Mouse (Mus musculus): ENCODE data around the gene Thsd1. TPM values are rescaled to one million over a fixed set of nuclear protein-coding genes. Genes with fewer than 3 reads are reported as not detected.

Gene Thsd1
- polyA plus RNA-seq, 1 experiment from 2014 or later, result 30.8 TPM

GRCm38 (mm10) chr8:22226361-22226760 is 752 bp upstream of the Thsd1 start:
- Histone ChIP-seq H3K9ac (no peak overlapping the region), H3K9me3 (no peaks in the 10 kb centered on the region), H3K27ac (no peak overlapping the region), H3K27me3 (no peaks in the 10 kb centered on the region), H3K36me3 (peaks cover 13% of the 10 kb centered on the region; the same call in 1 of the 2 replicates), H3K4me2 (peak overlapping the region; percentile 91), H3K4me3 (no peak overlapping the region), H3K4me1 (peaks cover 7% of the 10 kb centered on the region; the same call in 1 of the 2 replicates)
- no peak for ATAC-seq (ENCODE audit: borderline replicate concordance, extremely low read depth, low FRiP score, low TSS enrichment)
- WGBS, result 45% methylated on average over 8 of the region's 8 CpGs

GRCm38 (mm10) chr8:22228621-22229020 is 1.5 kb downstream of the Thsd1 start:
- peak overlapping the region; percentile 91 for H3K4me2 ChIP-seq
- WGBS, result 39% methylated on average over 7 of the region's 7 CpGs
- peaks cover 7% of the 10 kb centered on the region; the same call in 1 of the 2 replicates for H3K4me1 ChIP-seq
- H3K27me3 ChIP-seq, result no peaks in the 10 kb centered on the region
- peak overlapping the region; percentile 41 for H3K27ac ChIP-seq
- H3K4me3 ChIP-seq, result peak overlapping the region; percentile 57
- no peak for ATAC-seq (ENCODE audit: borderline replicate concordance, extremely low read depth, low FRiP score, low TSS enrichment)
- H3K9ac ChIP-seq, result peak overlapping the region; percentile 12; the same call in 1 of the 2 replicates
- H3K9me3 ChIP-seq, result no peaks in the 10 kb centered on the region
- H3K36me3 ChIP-seq, result no peaks in the 10 kb centered on the region

- Histone ChIP-seq H3K4me2 (no peak overlapping the region), H3K4me3 (no peak overlapping the region), H3K27ac (no peak overlapping the region), H3K9ac (no peak overlapping the region), H3K27me3 (no peaks in the 10 kb centered on the region), H3K9me3 (no peaks in the 10 kb centered on the region), H3K36me3 (no peaks in the 10 kb centered on the region), H3K4me1 (no peaks in the 10 kb centered on the region)
- no peak for ATAC-seq (ENCODE audit: borderline replicate concordance, extremely low read depth, low FRiP score, low TSS enrichment)
- 86% methylated on average over 9 of the region's 9 CpGs for WGBS
These were observed 15.9 kb downstream of the Thsd1 start for GRCm38 (mm10) chr8:22242986-22243385.

GRCm38 (mm10) chr8:22245663-22246062 is 18.6 kb downstream of the Thsd1 start:
- WGBS, result 49% methylated on average over 1 of the region's 1 CpGs
- Histone ChIP-seq H3K4me2 (no peak overlapping the region), H3K4me1 (no peaks in the 10 kb centered on the region), H3K27ac (no peak overlapping the region), H3K27me3 (no peaks in the 10 kb centered on the region), H3K9me3 (no peaks in the 10 kb centered on the region), H3K36me3 (no peaks in the 10 kb centered on the region), H3K9ac (no peak overlapping the region), H3K4me3 (no peak overlapping the region)
- no peak for ATAC-seq (ENCODE audit: borderline replicate concordance, extremely low read depth, low FRiP score, low TSS enrichment)

- Histone ChIP-seq H3K4me1 (no peaks in the 10 kb centered on the region), H3K4me3 (no peak overlapping the region), H3K36me3 (no peaks in the 10 kb centered on the region; the same call in 1 of the 2 replicates), H3K4me2 (no peak overlapping the region), H3K27me3 (no peaks in the 10 kb centered on the region), H3K9ac (no peak overlapping the region), H3K9me3 (no peaks in the 10 kb centered on the region), H3K27ac (no peak overlapping the region)
- 87% methylated on average over 12 of the region's 12 CpGs for WGBS
- ATAC-seq (ENCODE audit: borderline replicate concordance, extremely low read depth, low FRiP score, low TSS enrichment), result no peak
These were observed 20.8 kb downstream of the Thsd1 start for GRCm38 (mm10) chr8:22247956-22248355.

GRCm38 (mm10) chr8:22249080-22249479 is 22.0 kb downstream of the Thsd1 start:
- Histone ChIP-seq H3K9me3 (no peaks in the 10 kb centered on the region), H3K36me3 (no peaks in the 10 kb centered on the region; the same call in 1 of the 2 replicates), H3K27me3 (no peaks in the 10 kb centered on the region), H3K4me2 (no peak overlapping the region), H3K4me1 (no peaks in the 10 kb centered on the region), H3K4me3 (no peak overlapping the region), H3K27ac (no peak overlapping the region), H3K9ac (no peak overlapping the region)
- no peak for ATAC-seq (ENCODE audit: borderline replicate concordance, extremely low read depth, low FRiP score, low TSS enrichment)
- 60% methylated on average over 9 of the region's 9 CpGs for WGBS

- H3K27ac ChIP-seq, result no peak overlapping the region
These were observed 31.9 kb downstream of the Thsd1 start for GRCm38 (mm10) chr8:22258946-22259450.

GRCm38 (mm10) chr8:22259531-22259930 is 32.4 kb downstream of the Thsd1 start:
- Histone ChIP-seq H3K9ac (no peak overlapping the region), H3K36me3 (no peaks in the 10 kb centered on the region), H3K9me3 (no peaks in the 10 kb centered on the region), H3K4me2 (no peak overlapping the region), H3K27ac (no peak overlapping the region), H3K27me3 (no peaks in the 10 kb centered on the region), H3K4me1 (0 out of 2 replicates have a peak, but pooled peaks cover 4% of the 10 kb centered on the region), H3K4me3 (no peak overlapping the region)
- no peak for ATAC-seq (ENCODE audit: borderline replicate concordance, extremely low read depth, low FRiP score, low TSS enrichment)
- 77% methylated on average over 12 of the region's 12 CpGs for WGBS

More at GRCm38 (mm10) chr8:22258946-22259450, 31.9 kb downstream of the Thsd1 start:
- Histone ChIP-seq H3K36me3 (no peaks in the 10 kb centered on the region), H3K4me1 (0 out of 2 replicates have a peak, but pooled peaks cover 4% of the 10 kb centered on the region), H3K9ac (no peak overlapping the region), H3K4me2 (no peak overlapping the region), H3K27me3 (no peaks in the 10 kb centered on the region), H3K4me3 (no peak overlapping the region), H3K9me3 (no peaks in the 10 kb centered on the region)
- WGBS, result 74% methylated on average over 18 of the region's 18 CpGs
- no peak for ATAC-seq (ENCODE audit: borderline replicate concordance, extremely low read depth, low FRiP score, low TSS enrichment)

GRCm38 (mm10) chr8:22260091-22260722 is 33.1 kb downstream of the Thsd1 start:
- no peak overlapping the region for H3K4me2 ChIP-seq
- no peak overlapping the region for H3K4me3 ChIP-seq
- H3K36me3 ChIP-seq, result no peaks in the 10 kb centered on the region
- 15% methylated on average over 9 of the region's 9 CpGs for WGBS
- 0 out of 2 replicates have a peak, but pooled peaks cover 4% of the 10 kb centered on the region for H3K4me1 ChIP-seq
- no peaks in the 10 kb centered on the region for H3K9me3 ChIP-seq
- peak overlapping the region; percentile 32; the same call in 1 of the 2 replicates for H3K27ac ChIP-seq
- H3K9ac ChIP-seq, result no peak overlapping the region
- no peaks in the 10 kb centered on the region for H3K27me3 ChIP-seq
- ATAC-seq (ENCODE audit: borderline replicate concordance, extremely low read depth, low FRiP score, low TSS enrichment), result 0 out of 2 replicates have a peak, but pooled peaks have one; percentile 36

GRCm38 (mm10) chr8:22262267-22262666 is 35.2 kb downstream of the Thsd1 start:
- H3K4me2 ChIP-seq, result no peak overlapping the region
- H3K27ac ChIP-seq, result no peak overlapping the region
- no peak overlapping the region for H3K9ac ChIP-seq
- H3K36me3 ChIP-seq, result no peaks in the 10 kb centered on the region
- no peak for ATAC-seq (ENCODE audit: borderline replicate concordance, extremely low read depth, low FRiP score, low TSS enrichment)
- H3K4me3 ChIP-seq, result no peak overlapping the region
- no peaks in the 10 kb centered on the region for H3K27me3 ChIP-seq
- 0 out of 2 replicates have a peak, but pooled peaks cover 4% of the 10 kb centered on the region for H3K4me1 ChIP-seq
- 80% methylated on average over 3 of the region's 3 CpGs for WGBS
- H3K9me3 ChIP-seq, result no peaks in the 10 kb centered on the region

GRCm38 (mm10) chr8:22264292-22264691 is 37.2 kb downstream of the Thsd1 start:
- H3K4me2 ChIP-seq, result no peak overlapping the region
- WGBS, result 77% methylated on average over 6 of the region's 6 CpGs
- no peak overlapping the region for H3K9ac ChIP-seq
- no peaks in the 10 kb centered on the region for H3K9me3 ChIP-seq
- 0 out of 2 replicates have a peak, but pooled peaks cover 4% of the 10 kb centered on the region for H3K4me1 ChIP-seq
- no peak overlapping the region for H3K27ac ChIP-seq
- H3K36me3 ChIP-seq, result no peaks in the 10 kb centered on the region
- no peak for ATAC-seq (ENCODE audit: borderline replicate concordance, extremely low read depth, low FRiP score, low TSS enrichment)
- no peaks in the 10 kb centered on the region for H3K27me3 ChIP-seq
- no peak overlapping the region for H3K4me3 ChIP-seq

- H3K27me3 ChIP-seq, result no peaks in the 10 kb centered on the region
- H3K4me2 ChIP-seq, result no peak overlapping the region
- H3K9me3 ChIP-seq, result no peaks in the 10 kb centered on the region
- H3K27ac ChIP-seq, result no peak overlapping the region
- H3K36me3 ChIP-seq, result no peaks in the 10 kb centered on the region
- WGBS, result 80% methylated on average over 6 of the region's 6 CpGs
- no peak overlapping the region for H3K4me3 ChIP-seq
- ATAC-seq (ENCODE audit: borderline replicate concordance, extremely low read depth, low FRiP score, low TSS enrichment), result no peak
- H3K4me1 ChIP-seq, result 0 out of 2 replicates have a peak, but pooled peaks cover 4% of the 10 kb centered on the region
- no peak overlapping the region for H3K9ac ChIP-seq
These were observed 37.7 kb downstream of the Thsd1 start for GRCm38 (mm10) chr8:22264787-22265186.
